Mouse (Mus musculus) cerebellum, adult 2 months (tissue): Measurements from ENCODE around the gene Ankrd11.

Experiments
- CTCF ChIP-seq: fragments of 200-500 bp; IDR thresholded peaks from 2 replicates; pipeline ENCODE4 v1.5.1; 2011; ENCODE audit warnings: low read depth, mild to moderate bottlenecking, control low read depth, low read length, moderate library complexity, borderline replicate concordance; ENCODE audit not compliant: insufficient read depth
- POLR2A ChIP-seq: fragments of 200-500 bp; IDR thresholded peaks from 2 replicates; pipeline ENCODE4 v1.6.1; 2011; ENCODE audit warnings: low read length, control low read depth, borderline replicate concordance; ENCODE audit not compliant: insufficient read depth

- TF ChIP-seq CTCF (no peak), POLR2A (no peak)
Observed at GRCm38 (mm10) chr8:123046706-123047105, 4.6 kb upstream of the Ankrd11 start.
